Mouse (Mus musculus) lung, adult 2 months (tissue): ENCODE results near the gene Nxt1.

Source experiments
- CTCF ChIP-seq: fragments of 200-500 bp; IDR thresholded peaks from 2 replicates; pipeline ENCODE4 v1.5.1; 2011; ENCODE audit warnings: mild to moderate bottlenecking, low read length, control low read depth; ENCODE audit not compliant: insufficient read depth
- POLR2A ChIP-seq: fragments of 200-500 bp; IDR thresholded peaks from 2 replicates; pipeline ENCODE4 v1.6.1; 2011; ENCODE audit warnings: low read depth, mild to moderate bottlenecking, control low read depth, low read length, borderline replicate concordance; ENCODE audit errors: extremely low read depth

- TF ChIP-seq POLR2A: no peak
- TF ChIP-seq CTCF: no peak
Measured at GRCm38 (mm10) chr2:148698571-148698970, 26.2 kb downstream of the Nxt1 start.
